Mouse (Mus musculus) thymus, adult 2 months (tissue): Measurements from ENCODE around the gene Ssx2ip.

Experiments used
- CTCF ChIP-seq: fragments of 200-500 bp; IDR thresholded peaks from 2 replicates; pipeline ENCODE4 v1.5.1; 2012; ENCODE audit warnings: mild to moderate bottlenecking, control low read depth, low read length, moderate library complexity, borderline replicate concordance; ENCODE audit not compliant: control insufficient read depth, poor library complexity, insufficient read depth; ENCODE audit errors: extremely low read depth
- POLR2A ChIP-seq: fragments of 200-500 bp; IDR thresholded peaks from 2 replicates; pipeline ENCODE4 v1.6.1; 2012; ENCODE audit warnings: mild to moderate bottlenecking, low read length, control low read depth, moderate library complexity; ENCODE audit not compliant: control insufficient read depth, poor library complexity, insufficient read depth; ENCODE audit errors: extremely low read depth

GRCm38 (mm10) chr3:146393641-146394100, 10.8 kb upstream of the Ssx2ip start:
- TF ChIP-seq POLR2A, result no peak
- no peak for TF ChIP-seq CTCF
